Mouse (Mus musculus): ENCODE measurements around the gene Bax. TPM values are rescaled to one million over a fixed set of nuclear protein-coding genes. Genes with fewer than 3 reads are reported as not detected.
"Not testable (repeated sequence)": the region's sequence is repeated elsewhere in the genome, so short reads cannot be mapped to it uniquely, and the experiment has no call there.

Gene Bax
- polyA plus RNA-seq, 1 experiment from 2014 or later: 185 TPM

GRCm38 (mm10) chr7:45486158-45486557 is 19.5 kb upstream of the Bax start:
- no peak for ATAC-seq
- 61% methylated on average over 7 of the region's 7 CpGs for WGBS
- H3K4me3 ChIP-seq (ENCODE audit: low read length): no peak overlapping the region
- no peak overlapping the region for H3K4me2 ChIP-seq (ENCODE audit: low read depth, low read length)
- no peaks in the 10 kb centered on the region for H3K27me3 ChIP-seq (replicated peaks; ENCODE audit: control insufficient read depth, insufficient read depth, low read length)
- H3K27ac ChIP-seq (ENCODE audit: low read length): no peak overlapping the region
- H3K9ac ChIP-seq (ENCODE audit: low read depth, low read length): no peak overlapping the region
- no peaks in the 10 kb centered on the region for H3K9me3 ChIP-seq (ENCODE audit: control insufficient read depth, low read length)
- no peaks in the 10 kb centered on the region for H3K36me3 ChIP-seq (ENCODE audit: control insufficient read depth, insufficient read depth, low read length)
- H3K4me1 ChIP-seq (ENCODE audit: control insufficient read depth, insufficient read depth, low read length): peaks cover 16% of the 10 kb centered on the region

GRCm38 (mm10) chr7:45484985-45485384 is 18.3 kb upstream of the Bax start:
- not testable (repeated sequence) for H3K4me3 ChIP-seq (ENCODE audit: low read length); H3K36me3 ChIP-seq (ENCODE audit: control insufficient read depth, insufficient read depth, low read length); H3K27ac ChIP-seq (ENCODE audit: low read length); ATAC-seq; H3K27me3 ChIP-seq (replicated peaks; ENCODE audit: control insufficient read depth, insufficient read depth, low read length); H3K4me2 ChIP-seq (ENCODE audit: low read depth, low read length); H3K9me3 ChIP-seq (ENCODE audit: control insufficient read depth, low read length); H3K9ac ChIP-seq (ENCODE audit: low read depth, low read length)
- 93% methylated on average over 5 of the region's 5 CpGs for WGBS
- peaks cover 12% of the 10 kb centered on the region; the same call in 1 of the 2 replicates for H3K4me1 ChIP-seq (ENCODE audit: control insufficient read depth, insufficient read depth, low read length)

DNA sequence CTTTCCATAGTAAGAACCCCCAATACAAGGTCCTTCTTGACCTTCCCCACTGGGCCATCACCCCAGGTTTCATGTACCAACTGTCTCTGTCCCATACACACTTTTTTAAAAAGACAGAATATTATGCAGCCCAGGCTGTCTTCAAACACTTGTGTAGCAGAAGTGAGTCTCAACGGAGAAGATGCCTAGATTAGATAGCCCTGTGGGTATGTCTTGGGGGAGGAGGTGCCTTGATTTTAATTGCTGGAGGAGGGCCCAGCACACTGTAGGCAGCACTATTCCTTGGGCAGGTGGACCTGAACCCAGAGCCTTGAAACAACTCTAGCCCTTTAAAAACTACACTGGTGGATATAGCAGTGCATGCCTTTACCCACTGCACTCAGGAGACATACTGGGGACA is 15.5 kb upstream of the Bax start:
- Histone ChIP-seq H3K4me3 (ENCODE audit: low read length) (no peak overlapping the region), H3K27me3 (replicated peaks; ENCODE audit: control insufficient read depth, insufficient read depth, low read length) (no peaks in the 10 kb centered on the region), H3K27ac (ENCODE audit: low read length) (no peak overlapping the region), H3K4me1 (ENCODE audit: control insufficient read depth, insufficient read depth, low read length) (no peaks in the 10 kb centered on the region), H3K36me3 (ENCODE audit: control insufficient read depth, insufficient read depth, low read length) (no peaks in the 10 kb centered on the region), H3K9me3 (ENCODE audit: control insufficient read depth, low read length) (no peaks in the 10 kb centered on the region), H3K9ac (ENCODE audit: low read depth, low read length) (no peak overlapping the region), H3K4me2 (ENCODE audit: low read depth, low read length) (no peak overlapping the region)
- ATAC-seq: no peak
- WGBS: 64% methylated on average over 1 of the region's 1 CpGs

DNA sequence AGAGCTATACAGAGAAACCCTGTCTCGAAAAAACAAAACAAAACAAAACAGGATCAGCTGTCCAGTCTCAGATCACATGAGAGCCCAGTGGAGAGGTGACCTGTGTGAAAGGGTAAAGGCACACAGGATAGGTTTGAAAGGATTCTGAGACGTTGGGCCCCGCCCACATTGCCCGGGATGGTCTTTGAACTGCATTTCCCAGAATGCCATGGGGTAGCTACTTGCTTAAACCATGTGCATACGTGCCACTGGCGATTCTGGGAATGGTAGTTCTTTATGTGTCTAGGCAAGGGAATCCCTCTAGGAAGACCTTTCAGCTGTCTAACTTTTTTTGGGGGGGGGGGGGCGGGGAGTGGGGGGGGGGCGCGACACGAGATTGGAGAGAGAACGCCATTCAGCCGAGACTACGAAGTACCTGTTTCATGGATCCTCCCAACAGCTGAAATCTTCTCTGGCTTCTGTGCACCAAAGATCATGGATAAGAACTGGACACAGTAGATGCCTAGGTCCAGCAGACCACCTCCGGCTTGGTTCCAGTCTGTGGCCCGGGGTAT is 14.8 kb upstream of the Bax start, which contains the start of gene Tulp2:
TSS of gene Tulp2 (plus strand) at position 504 of the 554 bp plus-strand sequence.
- no peak within 1 kb of the TSS for H3K27ac ChIP-seq (ENCODE audit: low read length)
- no peaks in the 10 kb centered on the region for H3K4me1 ChIP-seq (ENCODE audit: control insufficient read depth, insufficient read depth, low read length)
- ATAC-seq: peak; percentile 54
- H3K4me3 ChIP-seq (ENCODE audit: low read length): no peak within 1 kb of the TSS
- no peaks in the 10 kb centered on the region for H3K9me3 ChIP-seq (ENCODE audit: control insufficient read depth, low read length)
- H3K27me3 ChIP-seq (replicated peaks; ENCODE audit: control insufficient read depth, insufficient read depth, low read length): no peaks in the 10 kb centered on the region
- no peak within 1 kb of the TSS for H3K4me2 ChIP-seq (ENCODE audit: low read depth, low read length)
- 52% methylated on average over 15 of the region's 15 CpGs for WGBS
- H3K9ac ChIP-seq (ENCODE audit: low read depth, low read length): no peak within 1 kb of the TSS
- H3K36me3 ChIP-seq (ENCODE audit: control insufficient read depth, insufficient read depth, low read length): no peaks in the 10 kb centered on the region

- H3K36me3 ChIP-seq (ENCODE audit: control insufficient read depth, insufficient read depth, low read length); H3K9ac ChIP-seq (ENCODE audit: low read depth, low read length); ATAC-seq; H3K27me3 ChIP-seq (replicated peaks; ENCODE audit: control insufficient read depth, insufficient read depth, low read length); H3K27ac ChIP-seq (ENCODE audit: low read length); H3K4me2 ChIP-seq (ENCODE audit: low read depth, low read length); H3K4me3 ChIP-seq (ENCODE audit: low read length); H3K4me1 ChIP-seq (ENCODE audit: control insufficient read depth, insufficient read depth, low read length); H3K9me3 ChIP-seq (ENCODE audit: control insufficient read depth, low read length): not testable (repeated sequence)
- WGBS: 67% methylated on average over 3 of the region's 4 CpGs
Observed at GRCm38 (mm10) chr7:45480310-45480709, 13.6 kb upstream of the Bax start.

DNA sequence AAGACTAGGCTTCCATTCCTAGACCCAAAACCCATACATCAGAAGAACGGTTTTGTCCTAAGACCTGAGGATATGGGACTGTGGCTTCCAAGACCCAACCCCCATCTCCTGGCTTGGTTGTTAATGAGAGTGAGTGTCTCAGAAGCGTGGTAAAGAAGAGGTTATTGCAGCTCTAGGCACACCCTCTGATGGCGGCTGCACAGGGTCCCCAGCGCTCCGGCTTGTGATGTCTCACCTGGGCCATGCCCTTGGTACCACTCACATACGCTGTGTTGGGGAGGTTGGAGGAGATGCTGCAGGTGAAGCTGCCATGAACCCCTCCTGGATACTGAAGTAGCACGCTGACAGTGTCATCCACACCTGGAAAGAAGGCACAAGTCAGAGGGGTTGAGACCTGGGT is 12.1 kb upstream of the Bax start:
- no peak for ATAC-seq
- Histone ChIP-seq H3K9me3 (ENCODE audit: control insufficient read depth, low read length) (no peaks in the 10 kb centered on the region), H3K9ac (ENCODE audit: low read depth, low read length) (no peak overlapping the region), H3K27ac (ENCODE audit: low read length) (no peak overlapping the region), H3K4me1 (ENCODE audit: control insufficient read depth, insufficient read depth, low read length) (no peaks in the 10 kb centered on the region), H3K36me3 (ENCODE audit: control insufficient read depth, insufficient read depth, low read length) (no peaks in the 10 kb centered on the region), H3K4me2 (ENCODE audit: low read depth, low read length) (no peak overlapping the region), H3K4me3 (ENCODE audit: low read length) (no peak overlapping the region), H3K27me3 (replicated peaks; ENCODE audit: control insufficient read depth, insufficient read depth, low read length) (no peaks in the 10 kb centered on the region)
- 92% methylated on average over 7 of the region's 7 CpGs for WGBS

- no peaks in the 10 kb centered on the region for H3K4me1 ChIP-seq (ENCODE audit: control insufficient read depth, insufficient read depth, low read length)
- peak; percentile 18; the same call in 1 of the 2 replicates for ATAC-seq
- no peaks in the 10 kb centered on the region for H3K9me3 ChIP-seq (ENCODE audit: control insufficient read depth, low read length)
- WGBS: 2% methylated on average over 3 of the region's 3 CpGs
- no peaks in the 10 kb centered on the region for H3K27me3 ChIP-seq (replicated peaks; ENCODE audit: control insufficient read depth, insufficient read depth, low read length)
- H3K4me2 ChIP-seq (ENCODE audit: low read depth, low read length): no peak overlapping the region
- H3K9ac ChIP-seq (ENCODE audit: low read depth, low read length): no peak overlapping the region
- no peak overlapping the region for H3K27ac ChIP-seq (ENCODE audit: low read length)
- no peaks in the 10 kb centered on the region for H3K36me3 ChIP-seq (ENCODE audit: control insufficient read depth, insufficient read depth, low read length)
- H3K4me3 ChIP-seq (ENCODE audit: low read length): no peak overlapping the region
Observed at GRCm38 (mm10) chr7:45477003-45477402, 10.3 kb upstream of the Bax start.

DNA sequence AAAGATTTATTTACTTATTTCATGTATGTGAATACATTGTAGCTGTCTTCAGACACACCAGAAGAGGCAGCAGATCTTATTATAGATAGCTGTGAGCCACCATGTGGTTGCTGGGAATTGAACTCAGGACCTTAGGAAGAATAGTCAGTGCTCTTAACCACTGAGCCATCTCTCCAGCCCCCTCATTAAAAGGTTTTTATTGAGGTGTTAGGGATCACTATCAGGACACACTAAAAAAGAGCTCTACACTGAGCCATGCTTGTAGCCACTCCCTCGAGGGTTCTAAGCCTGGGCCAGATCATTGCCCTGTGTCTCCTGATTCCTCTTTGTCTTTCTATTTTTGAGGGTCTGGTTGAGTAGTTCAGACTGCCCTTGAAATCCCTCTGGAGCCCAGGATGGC is 9.8 kb upstream of the Bax start:
- no peak overlapping the region for H3K4me3 ChIP-seq (ENCODE audit: low read length)
- H3K36me3 ChIP-seq (ENCODE audit: control insufficient read depth, insufficient read depth, low read length): no peaks in the 10 kb centered on the region
- H3K27me3 ChIP-seq (replicated peaks; ENCODE audit: control insufficient read depth, insufficient read depth, low read length): no peaks in the 10 kb centered on the region
- no peaks in the 10 kb centered on the region for H3K4me1 ChIP-seq (ENCODE audit: control insufficient read depth, insufficient read depth, low read length)
- H3K9ac ChIP-seq (ENCODE audit: low read depth, low read length): no peak overlapping the region
- no peaks in the 10 kb centered on the region for H3K9me3 ChIP-seq (ENCODE audit: control insufficient read depth, low read length)
- WGBS: 39% methylated on average over 1 of the region's 1 CpGs
- no peak overlapping the region for H3K4me2 ChIP-seq (ENCODE audit: low read depth, low read length)
- ATAC-seq: no peak
- no peak overlapping the region for H3K27ac ChIP-seq (ENCODE audit: low read length)

DNA sequence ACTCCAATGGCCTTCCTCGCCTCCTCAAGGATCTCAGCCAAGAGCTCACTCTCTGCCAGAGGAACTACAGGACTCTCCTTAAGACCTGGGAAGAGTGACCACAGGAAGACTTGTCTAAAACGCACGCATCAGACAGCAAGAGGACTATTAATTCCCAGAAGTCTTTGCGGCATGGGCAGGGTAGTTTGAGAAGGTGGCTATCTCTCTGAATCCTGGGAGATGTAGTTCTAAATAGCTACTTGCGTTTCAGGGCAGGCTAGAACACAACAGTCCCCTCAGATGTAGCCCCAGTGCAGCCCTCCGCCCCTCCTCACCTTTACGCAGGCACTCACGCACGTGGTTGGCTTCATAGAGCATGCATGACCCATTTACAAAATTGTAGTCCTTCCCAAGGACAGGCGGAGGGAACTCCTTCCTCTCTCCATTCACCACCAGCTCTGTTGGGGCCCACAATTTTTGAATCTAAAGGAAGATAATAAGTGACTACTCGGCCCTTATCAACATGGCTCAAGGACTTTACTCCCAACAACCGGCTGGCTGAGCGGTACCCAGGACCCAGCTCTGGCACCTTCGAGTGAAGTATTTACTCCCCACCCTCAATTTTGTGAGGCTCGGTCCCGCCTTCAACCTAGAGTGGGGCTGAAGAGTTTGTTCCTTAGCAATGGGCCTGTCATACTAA is 8.7 kb upstream of the Bax start:
- Histone ChIP-seq H3K27me3 (replicated peaks; ENCODE audit: control insufficient read depth, insufficient read depth, low read length) (no peaks in the 10 kb centered on the region), H3K9me3 (ENCODE audit: control insufficient read depth, low read length) (no peaks in the 10 kb centered on the region), H3K9ac (ENCODE audit: low read depth, low read length) (peak overlapping the region; percentile 58), H3K36me3 (ENCODE audit: control insufficient read depth, insufficient read depth, low read length) (no peaks in the 10 kb centered on the region), H3K27ac (ENCODE audit: low read length) (peak overlapping the region; percentile 76), H3K4me1 (ENCODE audit: control insufficient read depth, insufficient read depth, low read length) (no peaks in the 10 kb centered on the region), H3K4me2 (ENCODE audit: low read depth, low read length) (peak overlapping the region; percentile 45), H3K4me3 (ENCODE audit: low read length) (peak overlapping the region; percentile 30)
- 56% methylated on average over 16 of the region's 16 CpGs for WGBS
- ATAC-seq: peak; percentile 79

DNA sequence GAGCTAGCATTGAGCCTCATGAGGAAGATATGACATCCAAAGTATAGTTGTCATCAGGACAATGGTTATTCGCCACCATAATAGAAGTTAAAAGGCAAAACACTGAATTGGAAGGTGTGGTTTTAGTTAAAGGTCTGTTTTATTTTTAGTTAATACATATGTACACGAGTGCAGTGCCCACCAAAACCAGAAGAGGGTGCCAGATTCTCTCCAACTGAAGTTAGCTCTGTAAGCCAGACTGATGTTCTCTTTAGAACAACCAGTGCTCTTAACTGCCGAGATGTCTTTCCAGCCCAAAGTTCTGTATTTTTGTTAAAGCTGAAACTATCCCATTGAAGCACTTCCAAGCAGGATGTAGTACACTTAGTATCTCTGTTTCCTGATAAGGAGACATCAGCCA is 4.2 kb upstream of the Bax start:
- no peak overlapping the region for H3K4me2 ChIP-seq (ENCODE audit: low read depth, low read length)
- no peak overlapping the region for H3K27ac ChIP-seq (ENCODE audit: low read length)
- no peak overlapping the region for H3K4me3 ChIP-seq (ENCODE audit: low read length)
- no peaks in the 10 kb centered on the region for H3K27me3 ChIP-seq (replicated peaks; ENCODE audit: control insufficient read depth, insufficient read depth, low read length)
- peaks cover 6% of the 10 kb centered on the region for H3K4me1 ChIP-seq (ENCODE audit: control insufficient read depth, insufficient read depth, low read length)
- no peaks in the 10 kb centered on the region for H3K9me3 ChIP-seq (ENCODE audit: control insufficient read depth, low read length)
- no peak for ATAC-seq
- no peak overlapping the region for H3K9ac ChIP-seq (ENCODE audit: low read depth, low read length)
- 10% methylated on average over 3 of the region's 3 CpGs for WGBS
- no peaks in the 10 kb centered on the region for H3K36me3 ChIP-seq (ENCODE audit: control insufficient read depth, insufficient read depth, low read length)
